Mouse (Mus musculus) heart, postnatal 0 days (tissue): Measurements from ENCODE around the gene Zmiz1.

Experiments
- CTCF ChIP-seq: IDR thresholded peaks from 2 replicates; pipeline ENCODE4 v1.5.1; 2016; ENCODE audit warnings: antibody characterized with exemption, control low read depth, low read depth
- EP300 ChIP-seq: IDR thresholded peaks from 2 replicates; pipeline ENCODE4 v1.6.1; 2016; ENCODE audit warnings: antibody characterized with exemption, low read depth

DNA sequence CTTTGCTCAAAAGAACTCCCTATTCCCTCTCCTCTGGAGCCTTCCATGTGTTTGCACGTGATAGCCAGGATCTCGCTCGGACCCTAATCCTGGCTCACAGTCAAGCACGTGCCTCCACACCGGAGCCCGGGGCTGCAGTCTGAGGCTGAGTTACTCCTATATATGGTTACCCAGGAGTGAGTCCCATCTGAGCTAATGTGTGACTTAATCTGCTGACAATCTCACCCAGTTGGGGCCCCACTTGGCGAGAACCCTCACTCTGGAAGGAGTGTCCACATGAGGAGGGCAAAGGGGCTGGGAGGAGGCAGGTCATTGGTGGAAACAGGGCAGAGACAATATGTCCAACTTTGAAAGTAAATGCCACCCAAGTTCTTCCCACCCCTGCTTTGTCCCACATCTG, 252.2 kb downstream of the Zmiz1 start:
- TF ChIP-seq CTCF (no peak), EP300 (0 out of 2 replicates have a peak, but pooled peaks have one; percentile 31)
